Mouse (Mus musculus): ENCODE measurements around the gene Tmem8.
"Not testable (repeated sequence)": the region's sequence is repeated elsewhere in the genome, so short reads cannot be mapped to it uniquely, and the experiment has no call there.

Tmem8 gene

DNA sequence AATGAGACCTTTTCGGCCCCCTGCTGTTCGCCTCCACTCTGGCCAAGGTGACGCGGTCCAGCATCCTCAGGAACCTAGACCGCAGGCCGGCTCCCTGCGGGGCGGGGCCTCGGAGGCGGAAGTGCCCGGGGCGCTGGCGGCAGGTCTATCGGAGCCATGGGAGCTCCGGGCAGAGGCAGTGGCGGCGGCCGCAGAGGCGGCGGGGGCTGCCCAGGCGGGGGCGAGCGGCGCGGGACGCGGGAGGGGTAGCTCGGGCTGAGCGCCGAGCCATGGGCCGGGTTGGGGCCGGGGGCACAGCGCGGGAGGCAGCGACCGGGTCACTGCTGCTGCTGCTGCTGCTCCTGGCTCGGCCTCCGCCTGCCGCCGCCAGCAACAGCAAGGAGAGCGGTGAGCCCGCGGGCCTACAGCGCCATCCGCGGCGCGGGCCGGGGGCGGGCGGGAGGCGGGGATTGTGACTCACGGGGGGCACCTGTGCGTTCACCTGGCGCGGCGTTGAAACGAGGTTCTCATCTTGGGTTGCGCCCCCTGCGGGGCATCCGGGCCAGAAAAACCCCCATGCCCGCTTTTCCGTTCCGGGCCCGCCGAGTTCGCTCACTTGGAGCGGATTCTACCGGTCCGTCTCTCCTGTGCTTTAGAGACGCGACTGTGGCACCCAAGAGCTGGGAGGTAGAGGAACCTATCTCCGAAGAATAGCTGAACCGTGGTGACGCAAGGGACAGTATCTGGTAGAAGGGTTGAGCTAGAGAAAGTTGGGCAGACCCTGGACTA is at the start of gene Tmem8:
Tmem8 (plus strand) TSS at position 119 of the 768 bp plus-strand sequence.
- peak; percentile 50 to 70 for DNase-seq (ENCODE audit: low spot score in 2 of 2)

GRCm38 (mm10) chr17:26064916-26065315 is 48.2 kb upstream of the Tmem8 start:
- no peak for DNase-seq (ENCODE audit: low spot score in 2 of 2)

DNA sequence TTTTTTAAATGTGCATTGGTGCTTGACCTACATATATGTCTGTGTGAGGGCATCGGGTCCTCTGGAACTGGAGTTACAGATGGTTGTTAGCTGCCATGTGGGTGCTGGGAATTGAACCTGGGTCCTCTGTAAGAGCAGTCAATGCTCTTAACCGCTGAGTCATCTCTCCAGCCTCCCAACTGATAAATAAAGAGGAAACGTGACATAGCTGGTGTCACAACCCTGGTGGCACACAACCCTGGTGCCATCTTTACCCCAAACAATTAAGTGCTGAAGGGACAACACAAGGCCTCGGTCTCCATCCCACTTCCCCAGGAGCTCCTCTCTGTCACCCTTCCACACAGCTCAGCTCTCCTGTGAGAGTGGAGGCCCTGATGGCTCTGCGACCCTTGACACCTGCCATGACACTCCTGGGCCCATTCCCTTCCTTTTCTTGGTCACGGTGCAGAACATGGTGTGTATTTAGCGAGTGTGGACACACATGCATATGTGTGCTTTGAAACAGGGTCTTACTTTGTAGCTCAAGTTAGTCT is 46.5 kb upstream of the Tmem8 start:
- no peak for DNase-seq (ENCODE audit: low spot score in 2 of 2)

DNA sequence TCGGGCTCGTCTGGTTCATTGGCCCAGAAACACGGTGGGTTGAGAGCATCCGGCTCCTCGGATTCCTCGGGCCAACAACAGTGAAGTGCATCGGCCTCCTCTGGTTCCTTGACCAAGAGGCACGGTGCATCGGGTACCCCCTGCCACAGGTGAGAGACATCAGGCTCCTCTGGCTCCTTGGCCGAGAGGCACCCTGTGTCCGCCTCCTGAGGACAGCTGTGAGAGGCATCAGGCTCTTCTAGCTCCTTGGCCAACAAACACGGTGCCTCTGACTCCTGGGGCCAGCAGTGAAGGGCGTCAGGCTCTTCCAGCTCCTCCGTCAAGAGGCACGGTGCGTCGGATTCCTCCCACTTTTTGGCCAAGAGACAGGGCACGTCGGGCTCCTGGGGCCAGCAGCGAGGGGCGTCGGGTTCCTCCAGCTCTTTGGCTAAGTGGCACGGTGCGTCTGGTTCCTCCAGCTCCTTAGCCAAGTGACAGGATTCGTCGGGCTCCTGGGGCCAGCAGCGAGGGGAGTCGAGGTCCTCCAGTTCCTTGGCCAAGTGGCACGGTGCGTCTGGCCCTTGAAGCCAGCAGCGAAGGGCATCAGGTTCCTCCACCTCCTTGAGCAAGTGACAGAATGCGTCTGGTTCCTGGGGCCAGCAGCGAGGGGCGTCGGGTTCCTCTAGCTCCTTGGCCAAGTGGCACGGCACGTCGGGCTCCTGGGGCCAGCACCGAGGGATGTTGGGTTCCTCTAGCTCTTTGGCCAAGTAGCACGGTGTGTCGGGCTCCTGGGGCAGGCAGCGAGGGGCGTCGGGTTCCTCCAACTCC is 44.9 kb upstream of the Tmem8 start:
- no peak for DNase-seq (ENCODE audit: low spot score in 2 of 2)

GRCm38 (mm10) chr17:26068831-26069739 is 44.0 kb upstream of the Tmem8 start, which contains the start of gene Rab11fip3:
TSS of gene Rab11fip3 (minus strand) at chr17:26069555.
- DNase-seq (ENCODE audit: low spot score in 2 of 2) = peak; percentile 68 to 78

DNA sequence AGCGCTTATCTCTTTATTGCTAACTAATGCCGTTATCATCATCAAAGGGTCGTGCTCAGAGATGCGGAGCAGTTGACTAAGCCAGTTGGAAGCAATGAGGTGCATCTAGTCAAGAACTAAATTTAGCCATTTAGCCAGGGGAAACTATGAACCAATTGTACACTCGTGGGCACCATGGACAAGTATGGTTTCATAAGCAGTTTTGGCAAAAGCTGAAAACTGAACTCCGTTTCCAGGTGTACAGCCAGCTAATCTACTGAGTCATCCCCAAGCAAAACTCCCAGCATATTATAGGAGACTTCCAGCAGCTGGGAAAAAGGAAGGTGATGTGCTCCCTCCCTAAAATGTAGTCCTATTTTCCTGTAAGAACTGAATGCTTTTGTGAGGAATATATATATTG is 43.0 kb upstream of the Tmem8 start:
- DNase-seq (ENCODE audit: low spot score in 2 of 2) = no peak

DNA sequence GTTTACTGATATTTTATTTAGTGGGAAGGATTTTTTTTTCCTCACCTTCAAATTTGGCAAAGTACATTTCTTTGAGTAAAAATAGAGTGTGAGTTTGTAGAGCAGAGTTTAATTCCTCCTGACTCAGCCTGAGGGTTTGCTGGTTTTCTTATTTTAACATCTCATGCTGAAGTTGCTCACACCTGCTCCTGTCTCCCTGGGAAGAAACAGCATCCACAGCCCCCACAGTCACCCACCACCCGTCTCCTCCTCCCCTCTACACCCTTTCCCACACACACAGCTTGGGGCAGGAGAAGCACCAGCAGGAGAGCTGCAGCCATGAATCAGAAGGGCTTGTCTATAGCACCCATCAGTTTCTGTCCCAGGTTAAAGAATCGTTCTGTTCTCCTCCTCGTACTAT is 37.9 kb upstream of the Tmem8 start:
- DNase-seq (ENCODE audit: low spot score in 2 of 2) = no peak

DNA sequence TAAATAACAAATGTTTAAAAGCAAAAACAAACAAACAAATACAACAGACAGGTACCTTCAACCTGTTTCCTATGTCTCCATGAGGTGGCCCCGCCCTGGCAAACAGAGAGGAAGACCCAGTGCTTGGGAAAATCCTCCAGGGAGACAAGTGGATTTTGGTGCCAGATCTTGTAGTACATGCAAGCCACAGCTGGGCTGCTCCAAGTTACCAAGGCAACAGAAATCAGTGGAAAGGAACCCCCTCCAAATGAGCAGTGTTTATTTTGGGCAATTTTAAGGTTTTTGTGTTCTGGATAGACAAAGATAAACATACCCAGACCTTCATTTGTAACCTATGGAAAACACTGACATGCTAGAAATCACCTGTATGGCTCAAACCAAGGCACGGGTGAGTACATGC is 34.2 kb upstream of the Tmem8 start:
- no peak for DNase-seq (ENCODE audit: low spot score in 2 of 2)

DNA sequence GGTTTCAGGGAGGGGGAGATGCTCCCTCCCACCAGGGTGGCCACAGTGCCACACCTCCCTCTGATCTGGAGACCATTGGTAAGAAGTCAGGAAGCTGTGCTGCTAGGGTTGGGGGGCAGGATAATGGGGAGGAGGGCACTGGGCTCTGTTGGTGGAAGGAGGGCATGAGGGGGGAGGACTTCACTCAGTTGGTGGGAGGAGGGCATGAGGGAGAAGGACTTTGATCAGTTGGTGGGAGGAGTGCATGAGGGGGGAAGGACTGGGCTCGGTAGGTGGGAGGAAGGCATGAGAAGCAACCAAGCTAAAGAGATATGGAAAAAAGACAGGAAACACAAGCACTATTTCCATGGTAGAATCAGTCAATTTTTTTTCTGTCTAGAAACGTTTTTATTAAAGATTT is 32.2 kb upstream of the Tmem8 start:
- DNase-seq (ENCODE audit: low spot score in 2 of 2) = no peak

- DNase-seq (ENCODE audit: low spot score in 2 of 2) = no peak
Observed at GRCm38 (mm10) chr17:26087059-26087564, 26.0 kb upstream of the Tmem8 start.

GRCm38 (mm10) chr17:26089905-26090632 is 23.0 kb upstream of the Tmem8 start, which contains the start of gene Decr2:
TSS of gene Decr2 (minus strand) at chr17:26090337.
- DNase-seq (ENCODE audit: low spot score in 2 of 2) = peak; percentile 87 to 89

GRCm38 (mm10) chr17:26094531-26095110 is 18.5 kb upstream of the Tmem8 start:
- no peak for DNase-seq (ENCODE audit: low spot score in 2 of 2)

DNA sequence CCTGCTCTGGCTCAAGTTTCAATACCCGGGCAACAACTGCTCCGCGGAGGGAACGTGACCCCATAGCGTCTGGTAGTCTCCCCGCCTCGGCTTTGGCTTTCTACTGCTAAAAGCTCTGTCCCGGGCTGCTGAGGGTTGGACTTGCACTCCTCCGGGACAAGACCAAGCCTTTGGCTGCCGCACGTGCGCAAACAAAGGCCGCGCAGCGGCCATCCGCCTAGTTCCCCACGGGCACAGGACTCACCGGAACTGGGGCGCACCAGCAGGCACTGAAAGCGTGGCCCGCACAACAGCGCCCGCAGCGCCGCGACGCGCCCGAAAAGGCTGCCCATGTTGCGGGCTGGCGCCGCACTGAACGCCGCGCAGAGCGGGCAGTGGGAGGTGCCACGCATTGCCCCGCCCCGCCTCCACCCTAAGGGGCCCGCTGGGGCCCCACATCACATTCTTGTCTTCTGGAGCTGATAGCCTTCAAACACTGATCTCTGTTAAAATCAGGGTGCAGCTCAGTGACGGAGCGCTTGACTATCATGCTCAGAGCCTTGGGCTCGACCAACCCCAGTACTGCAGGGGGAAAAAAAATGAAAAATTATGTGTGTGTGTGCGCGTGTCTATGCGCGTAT is 17.9 kb upstream of the Tmem8 start, which contains the start of gene Nme4:
Nme4 (minus strand) TSS at position 482 of the 620 bp plus-strand sequence.
- peak in 1 of 2 experiments; percentile 54 for DNase-seq (ENCODE audit: low spot score in 2 of 2)

DNA sequence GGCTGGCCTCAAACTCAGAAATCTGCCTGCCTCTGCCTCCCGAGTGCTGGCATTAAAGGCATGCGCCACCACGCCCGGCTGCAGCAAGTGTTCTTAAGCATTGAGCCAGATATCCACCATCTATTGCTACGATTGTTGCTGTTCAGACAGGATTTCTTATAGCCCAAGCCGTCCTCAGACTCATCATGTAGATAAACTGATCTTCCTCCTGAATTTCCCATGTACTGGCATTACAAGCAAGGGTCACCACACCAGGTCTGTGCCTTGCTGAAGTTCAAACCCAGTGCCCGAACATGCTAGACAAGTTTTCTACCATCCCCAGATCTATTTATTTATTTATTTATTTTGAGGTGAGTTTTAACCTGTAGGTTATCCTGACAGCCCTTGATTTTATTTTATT is 14.6 kb upstream of the Tmem8 start:
- DNase-seq (ENCODE audit: low spot score in 2 of 2) = no peak

DNA sequence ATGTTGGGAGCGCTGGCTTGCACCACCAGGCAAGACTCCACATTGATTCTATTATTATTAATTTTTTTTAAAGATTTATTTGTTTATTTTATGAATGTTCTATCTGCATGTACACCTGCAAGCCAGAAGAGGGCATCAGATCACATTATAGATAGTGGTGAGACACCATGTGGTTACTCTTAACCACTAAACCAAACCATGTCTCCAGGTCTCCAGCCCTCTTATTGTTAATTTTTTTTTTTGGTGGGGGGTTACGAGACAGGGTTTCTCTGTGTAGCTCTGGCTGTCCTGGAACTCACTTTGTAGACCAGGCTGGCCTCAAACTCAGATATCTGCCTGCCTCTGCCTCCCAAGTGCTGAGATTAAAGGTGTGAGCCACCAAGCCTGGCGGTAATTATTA is 13.8 kb upstream of the Tmem8 start:
- not testable (repeated sequence) for DNase-seq (ENCODE audit: low spot score in 2 of 2)

DNA sequence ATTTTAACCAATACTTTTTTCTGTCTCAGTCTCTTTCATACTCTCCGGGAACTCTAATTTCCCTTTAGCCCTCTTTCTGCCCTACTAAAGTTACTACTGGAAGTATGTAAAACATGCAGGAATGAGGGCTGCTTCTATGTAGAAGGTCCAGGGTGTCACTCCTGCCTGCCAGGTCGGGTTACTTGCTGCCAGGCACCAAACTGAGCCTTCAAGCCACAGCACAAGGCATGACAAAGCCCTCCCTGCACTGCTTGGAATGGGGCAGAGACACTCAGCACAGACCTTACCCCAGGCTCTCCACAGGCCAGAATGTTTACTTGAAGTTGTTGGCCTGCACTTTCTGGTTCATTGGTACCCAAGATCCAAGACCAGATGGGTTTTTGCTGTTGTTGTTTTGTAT is 12.9 kb upstream of the Tmem8 start:
- no peak for DNase-seq (ENCODE audit: low spot score in 2 of 2)

GRCm38 (mm10) chr17:26101478-26101877 is 11.6 kb upstream of the Tmem8 start:
- DNase-seq (ENCODE audit: low spot score in 2 of 2) = no peak

DNA sequence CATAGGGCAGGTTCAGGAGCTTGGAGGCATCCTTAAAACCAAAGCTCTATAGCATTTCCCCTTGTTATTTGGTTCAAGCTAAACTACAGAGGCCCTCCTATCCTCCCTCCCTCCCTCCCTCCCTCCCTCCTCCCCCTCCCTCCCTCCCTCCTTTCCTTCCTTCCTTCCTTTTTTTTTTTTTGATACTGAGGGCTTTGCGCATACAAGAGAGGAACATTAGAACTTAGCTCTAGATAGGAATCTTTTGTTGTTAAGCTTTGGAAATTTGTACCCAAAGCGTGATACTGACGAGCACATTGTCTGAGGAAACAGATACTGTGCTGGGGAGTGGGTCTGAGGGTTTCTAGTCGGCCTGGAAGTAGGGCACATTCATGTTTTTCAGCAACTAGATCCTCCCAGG is 7.5 kb upstream of the Tmem8 start:
- no peak for DNase-seq (ENCODE audit: low spot score in 2 of 2)

DNA sequence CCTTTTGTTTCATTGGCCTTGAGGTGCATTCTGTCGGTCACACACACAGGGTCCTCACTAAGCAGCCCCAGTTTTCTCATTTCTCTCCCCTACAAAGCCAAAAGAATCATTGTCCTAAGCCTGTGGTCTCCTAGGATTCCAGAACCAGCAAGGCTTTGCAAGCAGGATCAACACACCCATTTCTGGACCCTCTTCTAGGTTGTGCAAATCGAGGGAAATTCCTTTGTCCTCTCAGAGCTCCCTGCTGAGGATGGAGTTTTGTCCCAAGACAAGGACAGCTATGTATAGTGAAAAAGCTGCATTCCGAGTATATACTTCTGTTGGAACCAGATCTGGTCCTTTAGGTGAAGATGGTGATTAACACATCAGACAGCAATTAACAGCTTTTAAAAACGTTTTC is 2.9 kb upstream of the Tmem8 start:
- DNase-seq (ENCODE audit: low spot score in 2 of 2) = no peak

DNA sequence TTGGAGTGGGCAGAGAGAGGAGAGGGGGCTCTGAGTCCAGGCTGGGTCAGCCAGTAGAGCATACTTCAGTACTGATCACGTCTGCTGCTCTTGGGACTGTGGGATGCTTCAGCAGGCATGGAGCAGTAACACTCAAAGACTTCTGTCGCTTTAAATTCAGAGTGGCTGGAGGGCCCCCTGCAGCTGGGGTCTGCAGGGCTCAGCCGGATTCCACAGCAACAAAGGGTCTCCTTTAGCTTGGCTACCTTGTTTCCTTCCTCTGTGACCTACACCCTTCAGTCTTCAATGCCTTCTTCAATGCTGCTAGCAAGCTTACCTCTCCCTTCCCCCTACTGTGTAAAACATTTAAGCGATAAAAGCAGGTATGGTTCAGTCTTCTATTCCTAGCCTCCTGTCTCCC is 2.1 kb upstream of the Tmem8 start:
- no peak for DNase-seq (ENCODE audit: low spot score in 2 of 2)
